Mouse (Mus musculus) urinary bladder, postnatal 4 days (tissue): ENCODE results near the gene Olfr745.

Source experiments
- DNase-seq, 2 experiments: peaks; one replicate each; pipeline ENCODE4 v3.0.0; 2021 to 2022; ENCODE audit warnings: low spot score in 2 of 2

Olfr745 gene

GRCm38 (mm10) chr14:50639088-50639487 is at the start of gene Olfr745:
Gene Olfr745 (plus strand): TSS chr14:50639388.
- DNase-seq, result no peak

GRCm38 (mm10) chr14:50614579-50614978 is 24.6 kb upstream of the Olfr745 start, which contains the start of gene Olfr744:
Gene Olfr744 (plus strand): TSS chr14:50614879.
- DNase-seq, result no peak

- DNase-seq, result no peak
These were observed 7.6 kb downstream of the Olfr745 start, which contains the start of gene Olfr746 for GRCm38 (mm10) chr14:50646783-50647182. Gene Olfr746 (plus strand): TSS chr14:50647083.

GRCm38 (mm10) chr14:50693106-50693505 is 53.9 kb downstream of the Olfr745 start, which contains the start of gene Olfr747:
Gene Olfr747 (minus strand): TSS chr14:50693206.
- DNase-seq, result no peak
